Mouse (Mus musculus): ENCODE data around the gene Atp10a. TPM values are rescaled to one million over a fixed set of nuclear protein-coding genes. Genes with fewer than 3 reads are reported as not detected.

Gene Atp10a
- polyA plus RNA-seq, 2 experiments: 3.0 to 6.6 TPM

DNA sequence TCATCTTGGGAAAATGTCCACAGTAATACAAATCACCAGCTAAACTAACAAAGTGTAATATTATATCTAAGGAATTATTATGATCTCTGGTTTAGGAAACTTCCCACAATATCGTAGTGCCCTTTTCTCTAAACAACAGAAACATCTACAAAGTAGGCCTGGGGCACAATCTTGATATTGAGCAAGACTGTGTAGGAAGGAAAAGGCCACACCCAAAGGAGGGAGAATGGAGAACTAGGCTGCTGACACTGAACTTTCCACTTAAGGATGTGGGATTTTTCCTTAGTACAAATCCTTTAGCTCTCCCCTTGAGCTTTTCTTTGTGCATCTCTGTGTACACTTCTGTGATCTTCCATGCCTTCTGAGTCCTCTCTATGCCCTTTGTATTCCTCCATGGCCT is 22.3 kb upstream of the Atp10a start:
- WGBS: 72% methylated on average over 1 of the region's 1 CpGs
- Histone ChIP-seq H3K36me3 (ENCODE audit: control insufficient read depth, insufficient read depth, low read length) (no peaks in the 10 kb centered on the region), H3K4me2 (replicated peaks; ENCODE audit: low read depth, low read length, severe bottlenecking) (no peak overlapping the region), H3K4me1 (ENCODE audit: control insufficient read depth, insufficient read depth, low read length) (no peaks in the 10 kb centered on the region), H3K27ac (replicated peaks; ENCODE audit: low read depth, low read length) (no peak overlapping the region), H3K9me3 (ENCODE audit: control insufficient read depth, low read length) (no peaks in the 10 kb centered on the region), H3K27me3 (ENCODE audit: control insufficient read depth, insufficient read depth, low read length) (no peaks in the 10 kb centered on the region), H3K4me3 (replicated peaks; ENCODE audit: low read length) (no peak overlapping the region), H3K9ac (ENCODE audit: low read depth, low read length, severe bottlenecking) (no peak overlapping the region)
- ATAC-seq (ENCODE audit: low FRiP score, low read depth): no peak
- DNase-seq (ENCODE audit: low spot score): no peak
- TF ChIP-seq POLR2A (IDR thresholded peaks at IDR 0.05; ENCODE audit: borderline replicate concordance, extremely low read depth, insufficient read depth, insufficient read length): no peak

DNA sequence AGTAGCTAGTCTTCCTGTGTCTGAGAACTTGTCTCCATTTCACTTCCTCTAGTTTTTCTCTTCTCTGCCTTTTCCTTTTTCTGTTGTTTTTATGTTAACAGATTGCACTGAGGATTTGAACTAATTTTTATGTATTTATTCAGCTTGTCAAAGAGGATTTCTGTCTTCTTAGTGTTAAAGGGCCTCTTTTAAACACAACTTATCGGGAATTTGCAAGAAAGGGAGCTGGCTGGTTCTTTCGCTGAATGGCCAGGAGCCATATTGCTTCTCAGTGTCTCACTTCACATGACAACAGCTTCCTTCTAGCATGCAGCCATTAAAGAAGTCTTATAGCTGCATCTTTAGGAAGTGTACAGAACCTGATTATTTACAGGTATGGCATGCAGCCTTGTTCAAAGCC is 16.3 kb upstream of the Atp10a start:
- 89% methylated on average over 2 of the region's 2 CpGs for WGBS
- TF ChIP-seq POLR2A (IDR thresholded peaks at IDR 0.05; ENCODE audit: borderline replicate concordance, extremely low read depth, insufficient read depth, insufficient read length): no peak
- ATAC-seq (ENCODE audit: low FRiP score, low read depth): no peak

DNA sequence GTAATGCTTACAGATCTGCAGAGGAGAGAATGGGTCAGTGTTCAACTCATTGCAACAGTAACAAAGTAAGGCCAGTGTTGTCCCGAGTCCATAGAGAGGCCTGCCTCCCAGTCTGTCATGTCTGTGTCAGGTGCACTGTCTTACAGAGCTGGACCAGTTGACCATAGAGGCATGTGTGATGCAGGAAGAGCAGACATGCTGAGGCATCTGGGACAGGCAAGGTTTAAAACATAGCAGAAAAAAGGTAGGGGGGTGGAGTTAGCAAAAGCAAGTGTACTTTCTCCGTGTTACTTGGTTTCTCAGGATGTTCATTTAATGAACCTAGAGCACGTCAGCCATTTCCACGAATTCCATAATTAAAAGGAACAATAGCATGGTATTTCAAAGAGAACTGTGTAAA is 15.5 kb upstream of the Atp10a start:
- ATAC-seq (ENCODE audit: low FRiP score, low read depth) (no peak), DNase-seq (ENCODE audit: low spot score) (no peak)
- Histone ChIP-seq H3K4me1 (ENCODE audit: control insufficient read depth, insufficient read depth, low read length) (no peaks in the 10 kb centered on the region), H3K4me3 (replicated peaks; ENCODE audit: low read length) (no peak overlapping the region), H3K9me3 (ENCODE audit: control insufficient read depth, low read length) (no peaks in the 10 kb centered on the region), H3K27me3 (ENCODE audit: control insufficient read depth, insufficient read depth, low read length) (no peaks in the 10 kb centered on the region), H3K36me3 (ENCODE audit: control insufficient read depth, insufficient read depth, low read length) (no peaks in the 10 kb centered on the region), H3K27ac (replicated peaks; ENCODE audit: low read depth, low read length) (no peak overlapping the region), H3K9ac (ENCODE audit: low read depth, low read length, severe bottlenecking) (no peak overlapping the region), H3K4me2 (replicated peaks; ENCODE audit: low read depth, low read length, severe bottlenecking) (no peak overlapping the region)
- 72% methylated on average over 4 of the region's 4 CpGs for WGBS
- TF ChIP-seq POLR2A (IDR thresholded peaks at IDR 0.05; ENCODE audit: borderline replicate concordance, extremely low read depth, insufficient read depth, insufficient read length): no peak

More for the DNA sequence above, 16.3 kb upstream of the Atp10a start:
- H3K27ac ChIP-seq (replicated peaks; ENCODE audit: low read depth, low read length): no peak overlapping the region
- DNase-seq (ENCODE audit: low spot score): no peak
- H3K36me3 ChIP-seq (ENCODE audit: control insufficient read depth, insufficient read depth, low read length): no peaks in the 10 kb centered on the region
- no peaks in the 10 kb centered on the region for H3K9me3 ChIP-seq (ENCODE audit: control insufficient read depth, low read length)
- no peak overlapping the region for H3K4me2 ChIP-seq (replicated peaks; ENCODE audit: low read depth, low read length, severe bottlenecking)
- no peaks in the 10 kb centered on the region for H3K4me1 ChIP-seq (ENCODE audit: control insufficient read depth, insufficient read depth, low read length)
- no peaks in the 10 kb centered on the region for H3K27me3 ChIP-seq (ENCODE audit: control insufficient read depth, insufficient read depth, low read length)
- no peak overlapping the region for H3K4me3 ChIP-seq (replicated peaks; ENCODE audit: low read length)
- H3K9ac ChIP-seq (ENCODE audit: low read depth, low read length, severe bottlenecking): no peak overlapping the region

DNA sequence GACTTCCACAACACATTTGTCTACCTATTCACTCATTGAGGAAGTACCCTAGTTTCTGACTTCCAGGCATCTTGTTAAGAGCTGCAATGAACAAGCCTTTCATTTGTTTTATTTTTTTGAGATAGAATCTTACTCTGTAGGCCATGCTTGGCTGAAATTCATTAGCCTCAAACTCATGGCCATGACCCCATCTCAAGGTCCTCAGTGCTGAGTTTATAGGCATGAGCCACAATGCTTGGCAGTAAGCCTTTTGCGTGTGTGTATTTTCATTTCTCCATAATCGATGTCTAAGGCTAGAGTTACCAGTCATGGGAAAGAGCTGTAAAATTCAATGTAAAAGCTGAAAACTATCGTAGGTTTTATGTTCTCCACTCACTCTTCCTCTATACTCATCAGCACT is 14.1 kb upstream of the Atp10a start:
- DNase-seq (ENCODE audit: low spot score): no peak
- no peak for ATAC-seq (ENCODE audit: low FRiP score, low read depth)
- Histone ChIP-seq H3K4me3 (replicated peaks; ENCODE audit: low read length) (no peak overlapping the region), H3K27me3 (ENCODE audit: control insufficient read depth, insufficient read depth, low read length) (no peaks in the 10 kb centered on the region), H3K4me1 (ENCODE audit: control insufficient read depth, insufficient read depth, low read length) (no peaks in the 10 kb centered on the region), H3K9ac (ENCODE audit: low read depth, low read length, severe bottlenecking) (no peak overlapping the region), H3K9me3 (ENCODE audit: control insufficient read depth, low read length) (no peaks in the 10 kb centered on the region), H3K4me2 (replicated peaks; ENCODE audit: low read depth, low read length, severe bottlenecking) (no peak overlapping the region), H3K36me3 (ENCODE audit: control insufficient read depth, insufficient read depth, low read length) (no peaks in the 10 kb centered on the region), H3K27ac (replicated peaks; ENCODE audit: low read depth, low read length) (no peak overlapping the region)
- TF ChIP-seq POLR2A (IDR thresholded peaks at IDR 0.05; ENCODE audit: borderline replicate concordance, extremely low read depth, insufficient read depth, insufficient read length): no peak
- 79% methylated on average over 3 of the region's 3 CpGs for WGBS

DNA sequence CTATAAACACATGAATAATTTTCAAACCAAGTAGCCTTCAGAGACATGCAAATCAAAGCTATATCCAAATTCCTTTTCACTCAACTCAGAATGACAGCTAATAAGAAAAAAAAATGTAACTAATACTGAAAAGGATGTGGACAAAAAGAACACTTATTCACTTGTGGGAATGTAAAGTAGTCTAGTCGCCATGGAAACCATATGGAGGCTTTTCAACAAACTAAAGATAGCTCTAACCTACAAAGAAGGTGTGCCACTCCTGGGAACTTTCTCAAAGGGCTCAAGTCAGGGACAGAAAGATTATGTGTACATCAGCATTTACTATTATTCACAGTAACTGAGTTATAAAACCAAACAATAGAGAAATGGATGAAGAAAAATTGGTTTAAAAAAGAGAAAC is 8.6 kb upstream of the Atp10a start:
- no peaks in the 10 kb centered on the region for H3K27me3 ChIP-seq (ENCODE audit: control insufficient read depth, insufficient read depth, low read length)
- no peak overlapping the region for H3K9ac ChIP-seq (ENCODE audit: low read depth, low read length, severe bottlenecking)
- ATAC-seq (ENCODE audit: low FRiP score, low read depth) (no peak), DNase-seq (ENCODE audit: low spot score) (no peak)
- 56% methylated on average over 1 of the region's 1 CpGs for WGBS
- no peak overlapping the region for H3K27ac ChIP-seq (replicated peaks; ENCODE audit: low read depth, low read length)
- H3K4me3 ChIP-seq (replicated peaks; ENCODE audit: low read length): no peak overlapping the region
- H3K4me1 ChIP-seq (ENCODE audit: control insufficient read depth, insufficient read depth, low read length): no peaks in the 10 kb centered on the region
- no peak overlapping the region for H3K4me2 ChIP-seq (replicated peaks; ENCODE audit: low read depth, low read length, severe bottlenecking)
- H3K9me3 ChIP-seq (ENCODE audit: control insufficient read depth, low read length): no peaks in the 10 kb centered on the region
- TF ChIP-seq POLR2A (IDR thresholded peaks at IDR 0.05; ENCODE audit: borderline replicate concordance, extremely low read depth, insufficient read depth, insufficient read length): no peak
- no peaks in the 10 kb centered on the region for H3K36me3 ChIP-seq (ENCODE audit: control insufficient read depth, insufficient read depth, low read length)

Data from limb, embryonic 14.5 days (tissue).